18 mouse cellular contexts compared by ENCODE assay signal in the genomic region with DNA sequence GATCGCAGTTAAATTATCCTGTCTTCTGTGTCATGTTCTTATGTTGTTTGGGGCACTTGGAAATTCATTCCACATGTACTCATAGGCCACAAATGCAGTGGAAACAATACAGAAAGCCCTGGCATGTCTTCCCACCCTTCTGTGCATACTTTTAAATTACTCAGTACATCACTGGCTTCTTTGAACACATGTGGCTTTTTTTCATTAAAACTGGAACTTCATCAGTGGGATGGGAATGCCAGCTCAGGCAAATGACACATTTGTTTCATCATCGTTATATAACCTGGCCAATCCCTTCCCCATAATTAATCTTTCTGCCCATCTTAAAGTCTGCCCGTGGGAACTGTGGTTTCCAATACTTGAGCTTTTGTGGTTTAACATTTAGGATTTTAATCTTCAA.
"Had no signal": no experiment of that assay in that cellular context is flagged by ENCODE, and none has a peak within 500 bp of the region (broad histone marks: within the 10 kb centered on the region; RNA-seq: fewer than 3 reads in every experiment).

No protein-coding gene starts in this region.

- H3K9ac ChIP-seq: liver, postnatal 0 days; lung, embryonic 15.5 days; midbrain, embryonic 13.5 days; midbrain, embryonic 15.5 days; neural tube, embryonic 12.5 days; stomach, embryonic 15.5 days had no signal

- H3K27ac ChIP-seq: lung, embryonic 15.5 days; macrophage; midbrain, embryonic 13.5 days; midbrain, embryonic 15.5 days; neural tube, embryonic 12.5 days; stomach, embryonic 15.5 days; stomach, postnatal 0 days had no signal

- H3K27me3 ChIP-seq: lung, embryonic 15.5 days; megakaryocyte, embryonic 14.5 days; midbrain, embryonic 13.5 days; midbrain, embryonic 15.5 days; neural tube, embryonic 12.5 days; stomach, embryonic 15.5 days had no signal

- H3K36me3 ChIP-seq: lung, embryonic 15.5 days; midbrain, embryonic 13.5 days; midbrain, embryonic 15.5 days; neural tube, embryonic 12.5 days; stomach, embryonic 15.5 days had no signal

- H3K9me3 ChIP-seq: lung, embryonic 15.5 days; megakaryocyte, embryonic 14.5 days; midbrain, embryonic 13.5 days; midbrain, embryonic 15.5 days; neural tube, embryonic 12.5 days; stomach, embryonic 15.5 days had no signal

- DNase-seq: liver, postnatal 0 days; lung, adult 2 months; lung, postnatal 14 days; lung, postnatal 36 days; right cerebral cortex, postnatal 14 days; thymus, adult 2 months; thymus, postnatal 25 days; thymus, postnatal 4 days had no signal

- H3K4me3 ChIP-seq: lung, embryonic 15.5 days; megakaryocyte, embryonic 14.5 days; midbrain, embryonic 13.5 days; midbrain, embryonic 15.5 days; neural tube, embryonic 12.5 days; stomach, embryonic 15.5 days had no signal

- ATAC-seq: liver, postnatal 0 days; lung, postnatal 0 days; midbrain, embryonic 13.5 days; midbrain, embryonic 15.5 days had no signal

- H3K4me2 ChIP-seq: lung, embryonic 15.5 days; midbrain, embryonic 11.5 days; midbrain, embryonic 13.5 days; midbrain, embryonic 15.5 days; neural tube, embryonic 12.5 days; stomach, embryonic 15.5 days had no signal

- H3K4me1 ChIP-seq: lung, embryonic 15.5 days; megakaryocyte, embryonic 14.5 days; midbrain, embryonic 13.5 days; midbrain, embryonic 15.5 days; neural tube, embryonic 12.5 days; stomach, embryonic 15.5 days had no signal
